ENCODE assay signal across 15 mouse cellular contexts in genomic region chr11:31503239-31503916, GRCm38 (mm10).
"Had no signal": no experiment of that assay in that cellular context is flagged by ENCODE, and none has a peak within 500 bp of the region (broad histone marks: within the 10 kb centered on the region; RNA-seq: fewer than 3 reads in every experiment).

No protein-coding gene starts in this region.

- ATAC-seq: liver, postnatal 0 days; midbrain, embryonic 13.5 days; midbrain, embryonic 15.5 days had no signal

- H3K4me1 ChIP-seq: lung, embryonic 15.5 days; midbrain, embryonic 13.5 days; midbrain, embryonic 15.5 days; neural tube, embryonic 12.5 days had no signal

- DNase-seq: liver, postnatal 0 days; lung, adult 2 months; lung, postnatal 10 days; right cerebral cortex, postnatal 14 days; spleen, adult 18-20 months; thymus, adult 18-20 months; thymus, postnatal 14 days; thymus, postnatal 36 days had no signal

- H3K4me2 ChIP-seq: lung, embryonic 15.5 days; midbrain, embryonic 11.5 days; midbrain, embryonic 13.5 days; midbrain, embryonic 15.5 days; neural tube, embryonic 12.5 days had no signal

- H3K9me3 ChIP-seq: lung, embryonic 15.5 days; midbrain, embryonic 13.5 days; midbrain, embryonic 15.5 days; neural tube, embryonic 12.5 days had no signal

- H3K27me3 ChIP-seq: lung, embryonic 15.5 days; megakaryocyte, embryonic 14.5 days; midbrain, embryonic 13.5 days; midbrain, embryonic 15.5 days; neural tube, embryonic 12.5 days had no signal

- H3K4me3 ChIP-seq: lung, embryonic 15.5 days; megakaryocyte, embryonic 14.5 days; midbrain, embryonic 13.5 days; midbrain, embryonic 15.5 days; neural tube, embryonic 12.5 days had no signal

- H3K36me3 ChIP-seq: lung, embryonic 15.5 days; midbrain, embryonic 13.5 days; midbrain, embryonic 15.5 days; neural tube, embryonic 12.5 days had no signal

- H3K27ac ChIP-seq: lung, embryonic 15.5 days; macrophage; midbrain, embryonic 13.5 days; midbrain, embryonic 15.5 days; neural tube, embryonic 12.5 days had no signal

- H3K9ac ChIP-seq: liver, postnatal 0 days; lung, embryonic 15.5 days; midbrain, embryonic 13.5 days; midbrain, embryonic 15.5 days; neural tube, embryonic 12.5 days had no signal
